Mouse (Mus musculus): ENCODE measurements around the gene Olfr1116.
"Not testable (repeated sequence)": the region's sequence is repeated elsewhere in the genome, so short reads cannot be mapped to it uniquely, and the experiment has no call there.

Olfr1116 gene

GRCm38 (mm10) chr2:87267234-87267633 lies at the start of gene Olfr1116:
Gene Olfr1116 (plus strand): TSS chr2:87267534.
- no peak for DNase-seq

- DNase-seq = no peak
Measured at GRCm38 (mm10) chr2:87247713-87248112, 19.6 kb upstream of the Olfr1116 start, which contains the start of gene Olfr1115. Gene Olfr1115 (plus strand): TSS chr2:87248013.

- DNase-seq = not testable (repeated sequence)
Measured at GRCm38 (mm10) chr2:87293977-87294376, 26.6 kb downstream of the Olfr1116 start.

GRCm38 (mm10) chr2:87307281-87307680 lies 39.9 kb downstream of the Olfr1116 start, which contains the start of gene Olfr1118:
Gene Olfr1118 (plus strand): TSS chr2:87307581.
- DNase-seq = no peak

Measured in cerebellum, postnatal 36 days (tissue).